In the genomic region with DNA sequence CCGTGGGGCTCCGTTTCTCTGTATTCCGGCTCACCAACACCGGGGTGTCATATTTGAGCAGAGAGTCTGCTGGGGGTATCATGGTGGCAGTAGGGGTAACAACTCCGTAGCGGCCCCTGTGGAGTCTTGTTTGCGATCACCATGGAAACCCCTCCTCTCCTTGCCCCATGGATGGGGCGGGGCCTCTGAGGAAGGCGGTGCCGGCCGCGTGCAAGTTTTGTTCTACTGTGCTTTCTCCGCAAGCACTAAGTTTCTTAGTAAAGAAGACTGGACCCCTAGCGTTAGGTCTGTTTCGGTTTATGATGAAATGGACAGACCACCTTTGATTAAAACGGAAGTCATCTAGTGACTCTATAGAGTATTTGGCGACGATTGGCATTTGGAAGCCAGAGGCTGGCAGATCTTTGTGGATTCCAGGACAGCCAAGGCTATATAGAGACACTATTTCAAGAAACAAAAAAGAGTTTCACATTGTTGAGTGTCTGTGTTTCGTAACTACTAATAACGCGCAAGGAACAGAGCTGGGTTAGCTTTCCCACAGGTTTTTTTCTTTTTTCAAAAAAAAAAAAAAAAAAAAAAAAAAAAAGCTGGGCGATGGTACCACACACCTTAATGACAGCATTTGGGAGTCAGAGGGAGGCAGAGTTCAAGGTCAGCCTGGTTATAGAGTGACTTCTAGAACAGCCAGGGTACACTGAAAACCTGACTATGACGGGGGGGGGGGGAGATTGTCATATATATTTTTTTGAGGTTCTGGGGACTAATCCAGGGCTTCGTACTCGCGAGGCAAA, we compare ENCODE assay signal across 7 mouse cellular contexts. TPM values are rescaled to one million over a fixed set of nuclear protein-coding genes. Genes with fewer than 3 reads are reported as not detected.
DNase-seq lines count a peak whose midpoint lies in the region; ATAC-seq lines count a peak whose summit lies in the region.

A gene (minus strand): TSS at position 187 of the 791 bp plus-strand sequence.

- no peaks in the 10 kb centered on the region for H3K27me3 ChIP-seq in forebrain, embryonic 16.5 days (replicated peaks; ENCODE audit: control insufficient read depth, insufficient read depth, low read length)

- peak; percentile 39; the same call in 1 of the 2 replicates for ATAC-seq in forebrain, embryonic 16.5 days
- peak; percentile 76 to 80 for ATAC-seq in hematopoietic stem cell, adult 5-6 weeks (replicated peaks in 1 of 2; ENCODE audit: insufficient read depth in 1 of 2, low FRiP score in 2 of 2, low TSS enrichment in 1 of 2, low read depth in 1 of 2, poor library complexity in 2 of 2, severe bottlenecking in 2 of 2)
- peak; percentile 47 for ATAC-seq in megakaryocyte, adult 5-6 weeks (ENCODE audit: poor library complexity, severe bottlenecking)

- H3K36me3 ChIP-seq in forebrain, embryonic 16.5 days (ENCODE audit: control insufficient read depth, insufficient read depth): peaks cover 1% of the 10 kb centered on the region; the same call in 1 of the 2 replicates

- peak within 1 kb of the TSS; percentile 74 for H3K4me3 ChIP-seq in forebrain, embryonic 16.5 days (replicated peaks; ENCODE audit: low read length)

- peaks cover 16% of the 10 kb centered on the region for H3K4me1 ChIP-seq in forebrain, embryonic 16.5 days (replicated peaks; ENCODE audit: control insufficient read depth, insufficient read depth, low read length)

- H3K9ac ChIP-seq in forebrain, embryonic 16.5 days (replicated peaks; ENCODE audit: low read depth, low read length): peak within 1 kb of the TSS; percentile 72

- 2% methylated on average over 26 of the region's 26 CpGs for WGBS in forebrain, embryonic 16.5 days

- H3K4me2 ChIP-seq in forebrain, embryonic 16.5 days (ENCODE audit: low read length): peak within 1 kb of the TSS; percentile 94

- DNase-seq in R1 (ENCODE audit: low read depth, low spot score): peak; percentile 78
- peak; percentile 52 for DNase-seq in cerebellum, adult 18-20 months
- peak; percentile 22 for DNase-seq in layer of hippocampus, adult 9-11 months
- DNase-seq in right cerebral cortex, postnatal 14 days: peak; percentile 19

- no peak within 1 kb of the TSS for H3K27ac ChIP-seq in forebrain, embryonic 16.5 days (ENCODE audit: low read length)

- no peaks in the 10 kb centered on the region for H3K9me3 ChIP-seq in forebrain, embryonic 16.5 days (ENCODE audit: control insufficient read depth, low read length)

RNA-seq across cellular contexts. Expression of the gene that starts here (rescaled TPM):
- polyA plus RNA-seq in forebrain, embryonic 16.5 days (2015; fragmentation: Nextera tagmentation; extraction: Ambion mirVana): 0.41 and 0.51 TPM in 2 replicates
- total RNA-seq in hematopoietic stem cell, adult 5-6 weeks (2017): not detected in 2 replicates
- not detected in 2 replicates for total RNA-seq in megakaryocyte, adult 5-6 weeks (2015)
- not detected in 2 replicates for total RNA-seq in megakaryocyte, adult 5-6 weeks (2017)

Comparison
In these comparisons a context has a peak if more than half of its experiments do, and no peak if none do; other contexts are left out.
1. Peak in ATAC-seq, H3K4me3 ChIP-seq, H3K9ac ChIP-seq and H3K4me2 ChIP-seq in forebrain, embryonic 16.5 days; RNA of the gene not detected or under 1 TPM.
2. Peak in ATAC-seq in hematopoietic stem cell, adult 5-6 weeks; RNA of the gene not detected or under 1 TPM.
3. Peak in ATAC-seq in megakaryocyte, adult 5-6 weeks; RNA of the gene not detected or under 1 TPM.
4. DNase-seq: peak in every context shown above with its lines; median percentile 78 in R1; 52 in cerebellum, adult 18-20 months; 22 in layer of hippocampus, adult 9-11 months; 19 in right cerebral cortex, postnatal 14 days.